32 mouse cellular contexts compared by ENCODE assay signal in genomic region chr17:73456551-73456950, GRCm38 (mm10). TPM values are rescaled to one million over a fixed set of nuclear protein-coding genes. Genes with fewer than 3 reads are reported as not detected.
A peak's percentile ranks its signal among the peaks of the same experiment; 100 is the strongest.
DNase-seq lines count a peak whose midpoint lies in the region; ATAC-seq and TF ChIP-seq lines count a peak whose summit lies in the region.
"Had no signal": no experiment of that assay in that cellular context is flagged by ENCODE, and none has a peak within 500 bp of the region (broad histone marks: within the 10 kb centered on the region; RNA-seq: fewer than 3 reads in every experiment).

No protein-coding gene starts in this region.

- H3K79me2 ChIP-seq in C2C12 (ENCODE audit: control insufficient read depth, insufficient read depth) (no peaks in the 10 kb centered on the region), myocyte (ENCODE audit: control insufficient read depth, insufficient read depth) (no peaks in the 10 kb centered on the region)

- H3K36me3 ChIP-seq in C2C12 (ENCODE audit: control insufficient read depth, insufficient read depth): no peaks in the 10 kb centered on the region
- H3K36me3 ChIP-seq in myocyte (ENCODE audit: control insufficient read depth, insufficient read depth): no peaks in the 10 kb centered on the region
- H3K36me3 ChIP-seq: forebrain, embryonic 10.5 days; G1E; heart, embryonic 12.5 days; heart, embryonic 15.5 days; hindbrain, embryonic 10.5 days; hindbrain, embryonic 13.5 days had no signal

- H3ac ChIP-seq in C2C12 (ENCODE audit: control insufficient read depth, insufficient read length, low read depth) (no peak overlapping the region), myocyte (ENCODE audit: control insufficient read depth, insufficient read length) (no peak overlapping the region)

- TF ChIP-seq CTCF in C2C12 (IDR thresholded peaks at IDR 0.05; ENCODE audit: control insufficient read depth, insufficient read depth, insufficient read length): no peak

- no peaks in the 10 kb centered on the region for H3K27me3 ChIP-seq in C2C12 (ENCODE audit: control insufficient read depth, insufficient read depth, insufficient read length)
- no peaks in the 10 kb centered on the region for H3K27me3 ChIP-seq in myocyte (ENCODE audit: control insufficient read depth, insufficient read depth, insufficient read length)
- H3K27me3 ChIP-seq: CH12.LX; heart, embryonic 12.5 days; heart, embryonic 15.5 days; hindbrain, embryonic 13.5 days; Patski had no signal

- no peak for DNase-seq in cerebellum, adult 11 months
- DNase-seq in spleen, postnatal 4 days (ENCODE audit: low spot score in 2 of 2): no peak
- no peak for DNase-seq in thymus, postnatal 36 days
- DNase-seq: adrenal gland, adult 8-10 months; adrenal gland, postnatal 25 days; B cell, adult 2 months; cerebellum, adult 18-20 months; cerebellum, adult 9-10 months; cerebellum, postnatal 14 days; forebrain, postnatal 0 days; gastrocnemius, adult 2 months; gastrocnemius, postnatal 14 days; heart, adult 18-20 months; heart, postnatal 10 days; heart, postnatal 36 days had no signal

- peak; percentile 28 for ATAC-seq in activated CD4-positive, CD25-positive, alpha-beta regulatory T cell, adult 4 months
- ATAC-seq: forebrain, embryonic 14.5 days; forebrain, postnatal 0 days; hindbrain, embryonic 16.5 days; intestine, postnatal 0 days; Patski had no signal

- H3K4me3 ChIP-seq in C2C12 (ENCODE audit: insufficient read depth, poor library complexity, severe bottlenecking) (no peak overlapping the region), myocyte (no peak overlapping the region)
- H3K4me3 ChIP-seq: forebrain, embryonic 10.5 days; gastrocnemius, adult 2 months; heart, embryonic 12.5 days; heart, embryonic 15.5 days; hindbrain, embryonic 10.5 days; hindbrain, embryonic 13.5 days had no signal

- H3K4me2 ChIP-seq in myocyte (ENCODE audit: low read depth): no peak overlapping the region
- H3K4me2 ChIP-seq: heart, embryonic 12.5 days; heart, embryonic 15.5 days; hindbrain, embryonic 13.5 days had no signal

- no peaks in the 10 kb centered on the region for H3K79me3 ChIP-seq in C2C12 (ENCODE audit: low read depth)

- no peak for TF ChIP-seq POLR2A in myocyte (IDR thresholded peaks at IDR 0.05; ENCODE audit: insufficient read length, low read depth)

TF ChIP-seq in C2C12, 6 proteins besides CTCF, POLR2A, EP300 and RAD21:
- TF ChIP-seq MAX (IDR thresholded peaks at IDR 0.05) (no peak), MYOD1 (IDR thresholded peaks at IDR 0.05; ENCODE audit: control insufficient read depth, insufficient read length, low read depth) (peak; percentile 99), CEBPB (IDR thresholded peaks at IDR 0.05; ENCODE audit: low read depth) (no peak), USF1 (IDR thresholded peaks at IDR 0.05; ENCODE audit: low read depth) (no peak)
TF ChIP-seq in C2C12: peak in this region for 1.

TF ChIP-seq in myocyte, 11 proteins besides CTCF, POLR2A, EP300 and RAD21:
- TF ChIP-seq MYOG (IDR thresholded peaks at IDR 0.05; ENCODE audit: control insufficient read depth in 1 of 3, insufficient read depth in 1 of 3, insufficient read length in 2 of 3, low read depth in 2 of 3): peak in 1 of 3 experiments; percentile 62
- no peak for TF ChIP-seq E2F4 (IDR thresholded peaks at IDR 0.05; ENCODE audit: insufficient read depth)
- no peak for TF ChIP-seq USF1 (IDR thresholded peaks at IDR 0.05; ENCODE audit: low read depth)
- TF ChIP-seq TCF3 (IDR thresholded peaks at IDR 0.05; ENCODE audit: insufficient read length, low read depth): peak; percentile 59
- TF ChIP-seq MYOD1 (IDR thresholded peaks at IDR 0.05; ENCODE audit: control insufficient read depth in 1 of 3, insufficient read length in 2 of 3, low read depth in 2 of 3): peak in 2 of 3 experiments; percentile 96 to 97
- no peak for TF ChIP-seq REST (IDR thresholded peaks at IDR 0.05; ENCODE audit: insufficient read depth, insufficient read length)
- no peak for TF ChIP-seq CEBPB (IDR thresholded peaks at IDR 0.05; ENCODE audit: insufficient read depth, poor library complexity, severe bottlenecking)
- TF ChIP-seq TCF12 (IDR thresholded peaks at IDR 0.05; ENCODE audit: insufficient read depth, poor library complexity, severe bottlenecking): peak; percentile 16
- no peak for TF ChIP-seq SRF (IDR thresholded peaks at IDR 0.05; ENCODE audit: control insufficient read depth, insufficient read length, low read depth)
- TF ChIP-seq POLR2AphosphoS2 (IDR thresholded peaks at IDR 0.05; ENCODE audit: insufficient read length, low read depth): no peak
- TF ChIP-seq MAX (IDR thresholded peaks at IDR 0.05; ENCODE audit: low read depth): no peak

RNA-seq across cellular contexts. Expression of gene Capn13, which starts 55.9 kb away (rescaled TPM):
- polyA plus RNA-seq in C2C12 (2012; fragmentation: generic; extraction: Trizol): not detected
- not detected for polyA plus RNA-seq in activated CD4-positive, CD25-positive, alpha-beta regulatory T cell, adult 4 months (2017; shearing (Covaris generic))
- not detected for polyA plus RNA-seq in myocyte (2012; fragmentation: generic; extraction: Trizol)
- polyA plus RNA-seq: brain, embryonic 14.5 days; embryonic facial prominence, embryonic 11.5 days; forebrain, embryonic 10.5 days; forebrain, embryonic 14.5 days; forebrain, postnatal 0 days; frontal cortex, adult 2 months; G1E; heart, embryonic 12.5 days; hindbrain, embryonic 13.5 days; Patski had no signal
